Mouse (Mus musculus) cerebellum, adult 18-20 months (tissue): ENCODE measurements around the gene Ggps1.

ENCODE experiments used
- DNase-seq, 2 experiments: peaks; one replicate each; pipeline ENCODE4 v3.0.0; 2021

Ggps1 gene

GRCm38 (mm10) chr13:14063013-14063941, at the start of gene Ggps1, which contains the start of gene Arid4b:
Gene Ggps1, minus strand, starts transcription at chr13:14063488.
Gene Arid4b, plus strand, starts transcription at chr13:14063232.
- DNase-seq, result peak; percentile 94 to 99

DNA sequence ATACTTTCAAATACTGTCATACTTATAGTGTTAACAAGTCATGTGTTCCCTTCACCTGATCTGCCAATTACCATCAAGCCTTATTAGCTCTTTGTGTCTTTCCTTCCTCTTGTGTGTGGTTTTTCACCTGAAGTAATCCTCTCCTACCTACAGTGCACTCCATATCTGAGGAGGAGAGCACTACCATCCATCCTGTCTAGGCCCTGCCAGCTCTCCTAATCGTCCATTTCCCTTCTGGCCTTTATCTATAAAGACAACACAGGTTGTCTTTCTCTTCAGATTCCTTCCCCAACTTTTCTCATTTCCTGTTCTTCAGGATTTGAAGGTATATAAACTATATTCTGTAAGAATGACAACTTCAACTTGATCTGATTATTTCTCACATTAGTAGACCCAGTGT, 47.9 kb upstream of the Ggps1 start:
- DNase-seq, result no peak

- no peak for DNase-seq
Measured at GRCm38 (mm10) chr13:14110154-14110873, 47.0 kb upstream of the Ggps1 start.

- DNase-seq, result no peak
Measured at GRCm38 (mm10) chr13:14103026-14103425, 39.7 kb upstream of the Ggps1 start.

GRCm38 (mm10) chr13:14088669-14089068, 25.4 kb upstream of the Ggps1 start:
- DNase-seq, result no peak

DNA sequence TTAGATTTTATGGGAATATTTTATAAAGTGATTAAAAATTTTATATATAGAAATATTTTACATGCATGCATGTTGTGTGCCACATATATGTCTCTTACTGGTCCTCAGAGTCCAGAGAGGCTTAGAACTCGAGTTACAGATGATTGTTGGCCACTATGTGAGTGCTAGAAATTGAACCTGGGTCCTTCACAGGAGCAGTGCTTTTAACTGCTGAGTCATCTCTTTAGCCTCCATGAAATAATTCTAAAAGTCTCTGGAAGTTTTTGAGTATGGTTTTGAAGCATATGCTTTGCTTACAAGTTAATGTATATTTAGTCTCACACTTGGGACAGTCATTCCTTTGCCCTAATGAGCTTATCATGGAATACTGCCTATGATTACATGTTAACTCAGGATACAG, 12.0 kb upstream of the Ggps1 start:
- no peak for DNase-seq

DNA sequence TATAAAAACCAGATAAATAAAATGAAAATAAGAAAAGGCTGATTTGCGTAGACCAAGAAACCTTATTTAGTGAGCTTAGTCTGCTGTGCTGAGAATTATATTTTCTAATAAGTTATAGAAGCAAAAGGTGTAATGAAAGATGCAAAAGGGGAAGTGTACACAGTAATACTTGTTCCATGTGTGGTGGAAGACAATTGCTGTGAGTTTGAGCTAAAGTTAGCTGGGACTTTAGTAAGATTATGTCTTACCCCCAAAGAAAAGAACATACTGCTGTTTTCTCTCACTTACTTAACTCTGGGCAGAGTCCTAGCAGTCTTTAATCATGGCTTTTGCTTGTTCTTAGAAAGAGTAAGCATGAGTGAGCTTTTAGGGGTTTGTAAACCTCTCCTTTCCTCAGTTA, 11.1 kb upstream of the Ggps1 start:
- no peak for DNase-seq

DNA sequence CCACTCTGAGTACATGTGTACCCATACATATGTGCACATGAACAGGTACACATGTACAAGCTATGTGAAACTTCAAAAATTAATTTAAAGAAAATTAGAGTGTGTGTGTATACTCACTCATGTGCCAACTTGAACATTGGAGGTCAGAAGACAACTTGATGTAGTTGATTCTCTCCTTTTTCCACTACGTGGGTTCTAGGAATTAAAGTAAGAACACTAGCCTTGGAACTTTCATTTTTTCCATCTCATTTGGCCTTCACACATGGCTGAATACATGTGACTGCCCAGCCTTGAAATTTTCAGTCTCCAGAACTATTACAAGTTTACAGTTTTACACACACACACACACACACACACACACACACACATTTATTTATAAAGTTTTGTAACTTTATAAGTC, 6.0 kb upstream of the Ggps1 start:
- no peak for DNase-seq

- no peak for DNase-seq
Measured at GRCm38 (mm10) chr13:14068035-14068434, 4.7 kb upstream of the Ggps1 start.

DNA sequence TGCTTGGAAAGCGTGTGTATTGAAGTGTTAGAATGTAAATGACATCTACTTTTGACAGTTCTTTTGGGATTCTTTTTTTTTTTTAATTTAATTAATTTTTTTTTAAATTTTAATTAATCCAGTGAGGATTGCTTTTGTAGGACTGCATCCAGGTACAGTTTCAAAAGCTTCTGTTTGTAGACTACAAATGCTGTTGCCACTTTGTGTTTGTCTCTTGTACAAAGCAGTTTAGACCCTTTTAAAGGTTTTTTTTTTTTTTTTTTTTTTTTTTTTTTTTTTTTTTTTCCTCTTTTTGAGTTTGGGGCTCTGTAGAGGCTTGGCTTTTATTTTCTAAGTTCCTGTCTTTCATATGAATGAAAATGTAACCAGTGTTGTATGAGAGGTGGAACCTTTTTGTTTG, 2.4 kb upstream of the Ggps1 start:
- DNase-seq, result no peak

DNA sequence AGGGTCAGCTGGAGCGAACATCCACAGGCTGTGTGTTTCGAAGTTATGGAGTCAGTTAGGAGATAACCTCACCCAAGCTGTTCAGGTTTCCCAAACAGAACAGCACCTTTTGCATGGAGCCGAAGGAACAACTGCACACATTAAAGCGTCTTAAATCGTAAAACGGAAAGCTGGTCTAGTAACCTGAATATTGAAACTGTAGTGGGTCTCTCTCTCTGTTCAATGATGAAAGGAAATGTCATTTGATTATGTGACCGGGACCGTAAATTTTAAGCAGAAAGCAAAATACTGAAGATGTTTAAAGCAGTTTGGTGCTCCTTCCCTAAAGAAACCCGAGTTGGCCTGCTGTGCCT, 1.7 kb upstream of the Ggps1 start:
- no peak for DNase-seq

DNA sequence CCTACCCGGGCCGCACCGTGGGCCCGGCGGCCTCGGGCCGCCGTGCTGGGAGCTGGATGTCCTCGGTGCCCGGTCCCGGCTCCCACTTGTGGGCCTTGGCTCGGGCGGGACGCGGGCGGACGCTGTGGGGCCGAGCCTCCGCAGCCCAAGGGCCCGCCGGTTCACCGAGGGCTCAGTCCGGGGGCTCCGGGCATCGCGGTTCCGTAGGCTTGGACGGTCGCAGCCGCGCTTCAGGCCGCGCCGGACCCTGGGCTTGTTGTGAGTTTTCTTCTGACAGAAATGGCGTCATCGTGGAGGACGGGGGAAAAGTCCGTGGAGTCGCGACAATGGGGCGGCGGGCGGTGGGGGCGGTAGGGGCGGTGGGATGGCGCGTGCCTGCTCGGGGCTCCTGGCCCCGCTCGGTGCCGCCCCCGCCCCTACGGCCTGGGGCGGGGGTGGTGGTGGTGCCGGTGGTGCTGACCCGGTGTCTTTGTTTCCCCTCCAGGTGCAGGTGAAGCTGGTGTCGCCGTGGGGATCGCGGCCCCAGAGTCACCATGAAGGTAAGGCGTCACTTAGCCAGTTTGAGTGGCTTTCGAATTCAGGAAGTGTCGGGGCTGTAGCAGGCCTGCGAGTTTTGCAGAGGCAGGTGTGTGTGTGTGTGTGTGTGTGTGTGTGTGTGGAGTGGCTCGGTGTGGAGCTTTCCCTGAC, 1.2 kb upstream of the Ggps1 start:
- peak; percentile 40 to 51 for DNase-seq

GRCm38 (mm10) chr13:14063942-14064271, 619 bp upstream of the Ggps1 start:
- no peak for DNase-seq

GRCm38 (mm10) chr13:14062209-14063012, 877 bp downstream of the Ggps1 start:
- DNase-seq, result no peak

DNA sequence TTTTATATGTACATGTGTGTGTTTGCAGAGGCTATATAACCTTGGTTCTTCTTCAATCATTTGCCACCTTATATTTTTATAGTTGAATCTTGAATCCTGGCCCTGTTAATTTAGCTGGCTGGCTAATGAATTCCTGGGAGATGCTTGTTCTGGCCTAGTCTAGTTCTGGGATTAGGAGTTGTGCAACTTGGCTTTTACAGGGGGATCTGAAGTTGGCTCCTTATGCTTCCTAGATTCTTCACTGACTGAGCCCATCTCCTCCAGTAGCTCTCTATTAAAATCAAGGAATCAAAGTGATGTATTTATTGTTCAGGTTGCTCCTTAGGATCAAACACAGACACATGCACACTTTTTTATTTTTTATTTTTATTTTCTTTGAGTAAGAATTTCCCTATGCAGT, 3.7 kb downstream of the Ggps1 start:
- DNase-seq, result no peak

DNA sequence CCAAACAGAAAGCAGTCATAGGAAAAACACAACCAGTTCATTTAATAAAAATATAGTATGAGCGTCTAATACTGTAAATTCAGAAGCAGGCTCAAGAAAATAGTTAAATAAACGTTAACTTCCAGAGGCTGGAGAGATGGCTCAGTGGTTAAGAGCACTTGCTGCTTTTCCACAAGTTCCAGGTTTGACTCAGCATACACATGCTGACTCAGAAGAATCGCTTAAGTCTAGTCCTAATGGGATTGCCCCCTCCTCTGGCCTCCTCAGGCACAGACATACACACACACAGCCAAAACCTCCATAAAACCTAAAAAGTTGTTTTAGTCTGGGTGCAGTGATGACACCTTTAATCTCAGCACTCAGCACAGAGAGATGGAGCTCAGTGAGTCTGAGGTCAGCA, 6.5 kb downstream of the Ggps1 start:
- DNase-seq, result no peak

DNA sequence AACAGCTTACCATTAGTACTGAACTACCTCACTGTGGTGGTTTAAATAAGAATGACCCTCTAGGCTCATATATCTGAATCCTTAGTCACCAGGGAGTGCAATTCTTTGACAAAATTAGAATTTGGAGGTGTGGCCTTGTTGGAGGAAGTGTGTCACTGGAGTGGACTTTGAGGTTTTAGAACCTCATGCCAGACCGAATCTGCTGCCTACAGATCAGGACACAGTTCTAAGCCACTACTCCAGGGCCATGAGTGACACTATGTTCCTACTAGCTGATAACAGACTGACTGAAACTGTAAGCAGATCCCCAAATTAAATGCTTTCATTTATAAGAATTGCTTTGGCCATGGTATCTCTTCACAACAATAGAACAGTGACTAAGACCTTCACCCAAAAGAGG, 13.4 kb downstream of the Ggps1 start:
- DNase-seq, result no peak

GRCm38 (mm10) chr13:14044521-14044920, 18.8 kb downstream of the Ggps1 start:
- DNase-seq, result no peak

- no peak for DNase-seq
Measured at GRCm38 (mm10) chr13:14043851-14044250, 19.4 kb downstream of the Ggps1 start.

- DNase-seq, result no peak
Measured at GRCm38 (mm10) chr13:14040186-14040585, 23.1 kb downstream of the Ggps1 start.

GRCm38 (mm10) chr13:14039292-14039965, 23.9 kb downstream of the Ggps1 start, which contains the start of gene Tbce:
Gene Tbce, minus strand, starts transcription at chr13:14039638.
- peak; percentile 89 to 92 for DNase-seq

GRCm38 (mm10) chr13:14038911-14039291, 24.4 kb downstream of the Ggps1 start:
- no peak for DNase-seq
